Mouse (Mus musculus) midbrain, postnatal 0 days (tissue): ENCODE results near the gene Ampd1. TPM values are rescaled to one million over a fixed set of nuclear protein-coding genes. Genes with fewer than 3 reads are reported as not detected.

Source experiments
- ATAC-seq: fragments of 200-750 bp; cut with Nextera tagmentation; 2 replicates; pipeline ENCODE4 v1.8.0; 2017; ENCODE audit warnings: moderate number of reproducible peaks, mild to moderate bottlenecking, moderate TSS enrichment, moderate library complexity; ENCODE audit not compliant: low FRiP score
- DNase-seq: peaks from one replicate; pipeline ENCODE4 v3.0.0-alpha.2; 2015; ENCODE audit warnings: low spot score
- H3K27ac ChIP-seq: fragments of 300-500 bp; sonication (generic); 2 replicates; pipeline ENCODE4 v1.5.1; 2014; ENCODE audit warnings: low read depth, mild to moderate bottlenecking, low read length, mixed read lengths
- H3K27me3 ChIP-seq: fragments of 300-500 bp; sonication (generic); 2 replicates; pipeline ENCODE4 v1.6.1; 2014; ENCODE audit warnings: low read length, control low read depth, mixed read lengths; ENCODE audit not compliant: insufficient read depth
- H3K36me3 ChIP-seq: fragments of 300-500 bp; sonication (generic); 2 replicates; pipeline ENCODE4 v1.6.1; 2014; ENCODE audit warnings: low read length, control low read depth, mixed read lengths; ENCODE audit not compliant: insufficient read depth
- H3K4me1 ChIP-seq: fragments of 300-500 bp; sonication (generic); 2 replicates; pipeline ENCODE4 v1.6.1; 2014; ENCODE audit warnings: mild to moderate bottlenecking, control low read depth, antibody characterized with exemption, low read length, mixed read lengths; ENCODE audit not compliant: insufficient read depth
- H3K4me2 ChIP-seq: fragments of 300-500 bp; sonication (generic); 2 replicates; pipeline ENCODE4 v1.6.1; 2014; ENCODE audit warnings: low read depth, mild to moderate bottlenecking, low read length, mixed read lengths; ENCODE audit not compliant: poor library complexity, severe bottlenecking
- H3K4me3 ChIP-seq: fragments of 300-500 bp; sonication (generic); 2 replicates; pipeline ENCODE4 v1.5.1; 2014; ENCODE audit warnings: low read depth, mild to moderate bottlenecking, low read length, moderate library complexity
- H3K9ac ChIP-seq: fragments of 300-500 bp; sonication (generic); replicated peaks from 2 replicates; pipeline ENCODE4 v1.6.1; 2014; ENCODE audit warnings: mild to moderate bottlenecking, low read length, moderate library complexity, mixed read lengths; ENCODE audit not compliant: poor library complexity, severe bottlenecking
- H3K9me3 ChIP-seq: fragments of 300-500 bp; sonication (generic); 2 replicates; pipeline ENCODE4 v1.6.1; 2016; ENCODE audit warnings: low read length, control low read depth
- CTCF ChIP-seq: IDR thresholded peaks from 2 replicates; pipeline ENCODE4 v1.5.1; 2016; ENCODE audit warnings: antibody characterized with exemption, mild to moderate bottlenecking
- WGBS: fragments of 180-500 bp; shearing (Covaris S2); extraction: QIAGEN DNeasy Blood & Tissue Kit; methylation state at CpG from one replicate; pipeline ENCODE4 v1.1.7; 2014; 5-methylcytosine and 5-hydroxymethylcytosine counted together
- polyA plus RNA-seq: library from polyadenylated mRNA; unstranded; fragments of >200 nt; fragmentation: Nextera tagmentation; extraction: Ambion mirVana; gene quantifications from 2 replicates; pipeline ENCODE4 v1.2.1, GENCODE M21; 2015
- total RNA-seq: library from RNA; depleted of rRNA; stranded (reverse); fragments of >200 nt; gene quantifications from 2 replicates; pipeline ENCODE4 v1.2.3, GENCODE M21; 2014; rRNA removed

Gene Ampd1
- total and polyA plus RNA-seq, 2 experiments from 2014 or later: not detected

DNA sequence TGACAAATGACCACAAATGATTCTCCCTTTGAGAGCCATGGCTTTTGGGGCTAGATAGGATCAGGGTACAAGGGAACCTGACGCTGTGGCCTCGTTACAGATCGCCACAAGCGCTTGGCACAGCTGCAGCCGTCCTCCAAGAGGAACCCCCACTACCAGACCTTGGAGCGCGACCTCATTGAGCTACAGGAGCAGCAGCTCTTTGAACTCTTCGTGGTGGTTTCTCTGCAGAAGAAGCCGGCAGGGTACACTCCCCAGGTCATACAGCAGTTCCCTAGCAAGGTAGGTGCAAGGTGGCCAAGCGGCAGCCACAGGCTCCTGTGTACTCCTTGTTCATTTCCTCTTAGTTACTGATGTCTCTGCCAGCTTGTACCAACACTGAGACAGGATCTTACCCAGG is 75.1 kb downstream of the Ampd1 start:
- DNase-seq (no peak), ATAC-seq (no peak)
- 88% methylated on average over 10 of the region's 10 CpGs for WGBS
- H3K4me1 ChIP-seq: no peaks in the 10 kb centered on the region
- H3K9me3 ChIP-seq: no peaks in the 10 kb centered on the region
- H3K27me3 ChIP-seq: no peaks in the 10 kb centered on the region
- no peak overlapping the region for H3K9ac ChIP-seq
- H3K4me2 ChIP-seq: no peak overlapping the region
- no peaks in the 10 kb centered on the region for H3K36me3 ChIP-seq
- no peak overlapping the region for H3K4me3 ChIP-seq
- TF ChIP-seq CTCF: no peak
- H3K27ac ChIP-seq: no peak overlapping the region

Other genes with a start within 250 kb of the Ampd1 start
- not detected in 2 replicates for gene Sycp1, start 137.9 kb upstream of the Ampd1 start, total RNA-seq
- not detected in 2 replicates for gene Sycp1, start 137.9 kb upstream of the Ampd1 start, polyA plus RNA-seq
- not detected in 2 replicates for gene Nr1h5, start 109.9 kb upstream of the Ampd1 start, total RNA-seq
- 0.07 and 0.19 TPM in 2 replicates for gene Nr1h5, start 109.9 kb upstream of the Ampd1 start, polyA plus RNA-seq
- gene Sike1, start 78.3 kb upstream of the Ampd1 start, total RNA-seq: 49.1 and 88.9 TPM in 2 replicates
- 42.4 and 48.3 TPM in 2 replicates for gene Sike1, start 78.3 kb upstream of the Ampd1 start, polyA plus RNA-seq
- 222 and 287 TPM in 2 replicates for gene Csde1, start 53.6 kb upstream of the Ampd1 start, total RNA-seq
- 256 and 287 TPM in 2 replicates for gene Csde1, start 53.6 kb upstream of the Ampd1 start, polyA plus RNA-seq
- gene Nras, start 15.7 kb upstream of the Ampd1 start, total RNA-seq: 51.3 and 60.3 TPM in 2 replicates
- gene Nras, start 15.7 kb upstream of the Ampd1 start, polyA plus RNA-seq: 60.3 and 67.9 TPM in 2 replicates
- 0.85 and 1.7 TPM in 2 replicates for gene Dennd2c, start 28.6 kb downstream of the Ampd1 start, total RNA-seq
- 0.63 and 0.88 TPM in 2 replicates for gene Dennd2c, start 28.6 kb downstream of the Ampd1 start, polyA plus RNA-seq
- gene Bcas2, start 97.6 kb downstream of the Ampd1 start, total RNA-seq: 90.7 and 103 TPM in 2 replicates
- gene Bcas2, start 97.6 kb downstream of the Ampd1 start, polyA plus RNA-seq: 220 and 234 TPM in 2 replicates
- gene Trim33, start 205.3 kb downstream of the Ampd1 start, total RNA-seq: 55.1 and 64.3 TPM in 2 replicates
- gene Trim33, start 205.3 kb downstream of the Ampd1 start, polyA plus RNA-seq: 13.2 and 20.9 TPM in 2 replicates